ENCODE assay signal across 15 mouse cellular contexts in genomic region chr13:4188174-4188573, GRCm38 (mm10). TPM values are rescaled to one million over a fixed set of nuclear protein-coding genes. Genes with fewer than 3 reads are reported as not detected.
A peak's percentile ranks its signal among the peaks of the same experiment; 100 is the strongest.
DNase-seq lines count a peak whose midpoint lies in the region; ATAC-seq and TF ChIP-seq lines count a peak whose summit lies in the region.
"Had no signal": no experiment of that assay in that cellular context is flagged by ENCODE, and none has a peak within 500 bp of the region (broad histone marks: within the 10 kb centered on the region; RNA-seq: fewer than 3 reads in every experiment).

No protein-coding gene starts in this region.

- in situ Hi-C loops in CH12.LX (cut with MboI; ENCODE audit: low pct_ligation_motif_present, low pct_unique_long_range_greater_than_20kb, low sequenced_read_pairs) = loop anchor here (5.0 kb wide), 1 partner anchor 56 kb away; no protein-coding TSS in a partner anchor

- TF ChIP-seq RAD21 in CH12.LX (IDR thresholded peaks at IDR 0.05; ENCODE audit: low read depth, low read length) = peak; percentile 41

- dilution Hi-C loops in CH12.LX (cut with MboI; ENCODE audit: extremely low pct_ligation_motif_present, extremely low pct_unique_long_range_greater_than_20kb, low sequenced_read_pairs) = no loop called here

- peaks cover 3% of the 10 kb centered on the region; the same call in 1 of the 2 replicates for H3K79me2 ChIP-seq in CH12.LX (replicated peaks; ENCODE audit: control insufficient read depth, extremely low read depth, insufficient read depth, poor library complexity, severe bottlenecking)

- no peak overlapping the region for H3K27ac ChIP-seq in kidney, adult 2 months (ENCODE audit: insufficient read depth, low read depth, low read length)
- H3K27ac ChIP-seq in kidney, embryonic 14.5 days (ENCODE audit: low read depth, low read length) = no peak overlapping the region
- H3K27ac ChIP-seq in CH12.LX (ENCODE audit: insufficient read depth, low read depth) = no peak overlapping the region
- H3K27ac ChIP-seq: lung, embryonic 15.5 days had no signal

- WGBS in kidney, adult 2 months = 78% methylated on average over 2 of the region's 2 CpGs
- 79% methylated on average over 2 of the region's 2 CpGs for WGBS in kidney, embryonic 14.5 days

- H3K9me3 ChIP-seq in kidney, embryonic 14.5 days (ENCODE audit: control insufficient read depth, low read length) = peaks cover 2% of the 10 kb centered on the region
- no peaks in the 10 kb centered on the region for H3K9me3 ChIP-seq in CH12.LX (replicated peaks; ENCODE audit: low read length)
- H3K9me3 ChIP-seq: lung, embryonic 15.5 days had no signal

- no peak overlapping the region for H3K4me3 ChIP-seq in kidney, adult 2 months (ENCODE audit: insufficient read depth, low read depth, low read length)
- H3K4me3 ChIP-seq in kidney, embryonic 14.5 days (ENCODE audit: low read length) = no peak overlapping the region
- H3K4me3 ChIP-seq in CH12.LX (replicated peaks in 1 of 3; ENCODE audit: low read depth in 2 of 3, low read length in 2 of 3, poor library complexity in 1 of 3) = no peak overlapping the region
- H3K4me3 ChIP-seq: lung, embryonic 15.5 days had no signal

- peak; percentile 13 for DNase-seq in embryo, embryonic 11 days
- no peak for DNase-seq in embryo, embryonic 9.5 days (ENCODE audit: extremely low spot score)
- DNase-seq in kidney, adult 2 months = peak; percentile 61
- peak; percentile 14 for DNase-seq in CH12.LX (ENCODE audit: extremely low read depth)
- peak; percentile 42 for DNase-seq in kidney, postnatal 10 days
- DNase-seq in cerebellum, postnatal 14 days = no peak
- DNase-seq: cerebellum, adult 9-10 months had no signal

- H3K4me1 ChIP-seq in kidney, adult 2 months (ENCODE audit: control insufficient read depth, insufficient read depth, low read length) = peaks cover 4% of the 10 kb centered on the region; the same call in 1 of the 2 replicates
- H3K4me1 ChIP-seq in kidney, embryonic 14.5 days (ENCODE audit: control insufficient read depth, insufficient read depth, low read length) = no peaks in the 10 kb centered on the region
- H3K4me1 ChIP-seq in CH12.LX (ENCODE audit: control insufficient read depth in 1 of 2, insufficient read depth in 2 of 2) = peaks cover 0 to 16% of the 10 kb centered on the region in 2 experiments; a peak in 2 of 4 replicates
- H3K4me1 ChIP-seq: lung, embryonic 15.5 days had no signal

- H3K36me3 ChIP-seq in kidney, adult 2 months (ENCODE audit: control insufficient read depth, insufficient read depth, low read length) = no peaks in the 10 kb centered on the region
- H3K36me3 ChIP-seq in kidney, embryonic 14.5 days (ENCODE audit: control insufficient read depth, insufficient read depth, low read length) = no peaks in the 10 kb centered on the region
- H3K36me3 ChIP-seq in CH12.LX (replicated peaks in 1 of 2; ENCODE audit: control insufficient read depth in 1 of 2, insufficient read depth in 1 of 2, low read length in 1 of 2) = no peaks in the 10 kb centered on the region
- H3K36me3 ChIP-seq: lung, embryonic 15.5 days had no signal

- peak; percentile 28; the same call in 1 of the 2 replicates for TF ChIP-seq CTCF in kidney, adult 2 months (conservative IDR thresholded peaks at IDR 0.05; ENCODE audit: insufficient read depth, insufficient read length, low read depth, low read length)
- TF ChIP-seq CTCF in CH12.LX (conservative IDR thresholded peaks at IDR 0.05 in 1 of 2, IDR thresholded peaks at IDR 0.05 in 1 of 2; ENCODE audit: low read depth in 2 of 2, low read length in 2 of 2) = peak in 1 of 2 experiments; percentile 55; a peak in 2 of 4 replicates

- no peak overlapping the region for H3K4me2 ChIP-seq in kidney, embryonic 14.5 days (replicated peaks; ENCODE audit: low read depth, low read length)
- no peak overlapping the region for H3K4me2 ChIP-seq in CH12.LX (ENCODE audit: insufficient read depth, low read depth, poor library complexity, severe bottlenecking)
- H3K4me2 ChIP-seq: lung, embryonic 15.5 days had no signal

- ATAC-seq in kidney, embryonic 14.5 days (ENCODE audit: low FRiP score, low TSS enrichment) = no peak
- ATAC-seq in megakaryocyte-erythroid progenitor cell, adult 5-6 weeks (replicated peaks; ENCODE audit: low FRiP score, low TSS enrichment, poor library complexity, severe bottlenecking) = no peak
- ATAC-seq: activated CD4-positive, CD25-positive, alpha-beta regulatory T cell, adult 4 months had no signal

- H3K9ac ChIP-seq in kidney, embryonic 14.5 days (ENCODE audit: low read depth, low read length) = no peak overlapping the region
- no peak overlapping the region for H3K9ac ChIP-seq in CH12.LX (ENCODE audit: insufficient read depth, low read depth)
- H3K9ac ChIP-seq: lung, embryonic 15.5 days had no signal

- H3K27me3 ChIP-seq in kidney, adult 2 months (replicated peaks; ENCODE audit: control insufficient read depth, insufficient read depth, low read length) = no peaks in the 10 kb centered on the region
- H3K27me3 ChIP-seq in kidney, embryonic 14.5 days (ENCODE audit: control insufficient read depth, insufficient read depth, low read length) = no peaks in the 10 kb centered on the region
- no peaks in the 10 kb centered on the region for H3K27me3 ChIP-seq in CH12.LX (replicated peaks)
- H3K27me3 ChIP-seq: lung, embryonic 15.5 days had no signal

- no peak for TF ChIP-seq POLR2A in kidney, adult 2 months (IDR thresholded peaks at IDR 0.05; ENCODE audit: low read depth, low read length)
- no peak for TF ChIP-seq POLR2A in CH12.LX (IDR thresholded peaks at IDR 0.05; ENCODE audit: low read depth, low read length)

- no peak for TF ChIP-seq EP300 in CH12.LX (IDR thresholded peaks at IDR 0.05; ENCODE audit: low read length)

TF ChIP-seq in CH12.LX, 34 proteins besides CTCF, POLR2A, EP300 and RAD21:
- TF ChIP-seq SIN3A (IDR thresholded peaks at IDR 0.05; ENCODE audit: low read length) (no peak), ZNF384 (IDR thresholded peaks at IDR 0.05; ENCODE audit: low read depth, low read length) (no peak), GABPA (IDR thresholded peaks at IDR 0.05; ENCODE audit: insufficient replicate concordance, low read depth, low read length) (no peak), USF2 (conservative IDR thresholded peaks at IDR 0.05; ENCODE audit: low read depth, low read length) (no peak), POLR2AphosphoS2 (IDR thresholded peaks at IDR 0.05; ENCODE audit: low read depth, low read length) (no peak), SMC3 (IDR thresholded peaks at IDR 0.05; ENCODE audit: low read depth, low read length) (peak; percentile 46), MAX (IDR thresholded peaks at IDR 0.05; ENCODE audit: low read length) (no peak), ZC3H11A (IDR thresholded peaks at IDR 0.05; ENCODE audit: low read depth, low read length) (no peak)

RNA-seq across cellular contexts. Expression of gene Akr1c13, which starts 2.8 kb away (rescaled TPM):
- polyA plus RNA-seq in kidney, adult 2 months (2012; rRNA removed) = 12.8 and 17.2 TPM in 2 replicates
- polyA plus RNA-seq in kidney, embryonic 14.5 days (2014; fragmentation: Nextera tagmentation; extraction: Ambion mirVana) = 6.3 and 7.7 TPM in 2 replicates
- total RNA-seq in CH12.LX (2012; rRNA removed) (39.1 and 42.1 TPM in 2 replicates), CH12.LX (2014; rRNA removed) (76.3 and 80.4 TPM in 2 replicates)
- polyA plus RNA-seq in CH12.LX (2012; ENCODE audit: insufficient read length, low read depth) = 36.5 and 51.0 TPM in 2 replicates
- total RNA-seq in megakaryocyte-erythroid progenitor cell, adult 5-6 weeks (2014; fragmentation: Nextera tagmentation) = 8.3 and 13.6 TPM in 2 replicates
- 21.0 and 47.9 TPM in 2 replicates for total RNA-seq in megakaryocyte-erythroid progenitor cell, adult 5-6 weeks (2017)

RNA-seq across cellular contexts. Expression of gene Akr1c18, which starts 37.7 kb away (rescaled TPM):
- 36.6 and 44.6 TPM in 2 replicates for polyA plus RNA-seq in kidney, adult 2 months (2012; rRNA removed)
- 3.0 and 4.5 TPM in 2 replicates for polyA plus RNA-seq in kidney, embryonic 14.5 days (2014; fragmentation: Nextera tagmentation; extraction: Ambion mirVana)
- total RNA-seq in CH12.LX (2012; rRNA removed) = not detected in 2 replicates
- not detected in 2 replicates for total RNA-seq in CH12.LX (2014; rRNA removed)
- not detected in 2 replicates for polyA plus RNA-seq in CH12.LX (2012; ENCODE audit: insufficient read length, low read depth)
- not detected in 2 replicates for total RNA-seq in megakaryocyte-erythroid progenitor cell, adult 5-6 weeks (2014; fragmentation: Nextera tagmentation)
- total RNA-seq in megakaryocyte-erythroid progenitor cell, adult 5-6 weeks (2017) = not detected in 2 replicates
- total RNA-seq: heart, postnatal 14 days had no signal
- polyA plus RNA-seq: forebrain, embryonic 11.5 days; neural tube, embryonic 11.5 days; spleen, adult 2 months had no signal

RNA-seq across cellular contexts. Expression of gene Akr1c19, which starts 40.3 kb away (rescaled TPM):
- polyA plus RNA-seq in kidney, adult 2 months (2012; rRNA removed) = 16.5 and 24.1 TPM in 2 replicates
- 16.5 and 18.8 TPM in 2 replicates for polyA plus RNA-seq in kidney, embryonic 14.5 days (2014; fragmentation: Nextera tagmentation; extraction: Ambion mirVana)
- total RNA-seq in CH12.LX (2012; rRNA removed) (not detected in 2 replicates), CH12.LX (2014; rRNA removed) (not detected in 2 replicates)
- polyA plus RNA-seq in CH12.LX (2012; ENCODE audit: insufficient read length, low read depth) = not detected in 2 replicates
- not detected in 2 replicates for total RNA-seq in megakaryocyte-erythroid progenitor cell, adult 5-6 weeks (2014; fragmentation: Nextera tagmentation)
- not detected in 2 replicates for total RNA-seq in megakaryocyte-erythroid progenitor cell, adult 5-6 weeks (2017)
- polyA plus RNA-seq: activated CD4-positive, CD25-positive, alpha-beta regulatory T cell, adult 4 months had no signal

Comparison
In these comparisons a context has a peak if more than half of its experiments do, and no peak if none do; other contexts are left out.
1. DNase-seq: peak in embryo, embryonic 11 days (single experiment), kidney, adult 2 months (single experiment), CH12.LX (single experiment) and kidney, postnatal 10 days (single experiment); none in embryo, embryonic 9.5 days (single experiment) and cerebellum, postnatal 14 days (0 of 2).
2. RNA of gene Akr1c19, which starts 40.3 kb away (polyA plus RNA-seq): 16.5 to 24.1 TPM in kidney, adult 2 months and 16.5 to 18.8 TPM in kidney, embryonic 14.5 days; not detected in CH12.LX; every median in the first group is over 10 times any median in the second.